Mouse (Mus musculus): ENCODE results near the gene Ada.

The Ada gene

DNA sequence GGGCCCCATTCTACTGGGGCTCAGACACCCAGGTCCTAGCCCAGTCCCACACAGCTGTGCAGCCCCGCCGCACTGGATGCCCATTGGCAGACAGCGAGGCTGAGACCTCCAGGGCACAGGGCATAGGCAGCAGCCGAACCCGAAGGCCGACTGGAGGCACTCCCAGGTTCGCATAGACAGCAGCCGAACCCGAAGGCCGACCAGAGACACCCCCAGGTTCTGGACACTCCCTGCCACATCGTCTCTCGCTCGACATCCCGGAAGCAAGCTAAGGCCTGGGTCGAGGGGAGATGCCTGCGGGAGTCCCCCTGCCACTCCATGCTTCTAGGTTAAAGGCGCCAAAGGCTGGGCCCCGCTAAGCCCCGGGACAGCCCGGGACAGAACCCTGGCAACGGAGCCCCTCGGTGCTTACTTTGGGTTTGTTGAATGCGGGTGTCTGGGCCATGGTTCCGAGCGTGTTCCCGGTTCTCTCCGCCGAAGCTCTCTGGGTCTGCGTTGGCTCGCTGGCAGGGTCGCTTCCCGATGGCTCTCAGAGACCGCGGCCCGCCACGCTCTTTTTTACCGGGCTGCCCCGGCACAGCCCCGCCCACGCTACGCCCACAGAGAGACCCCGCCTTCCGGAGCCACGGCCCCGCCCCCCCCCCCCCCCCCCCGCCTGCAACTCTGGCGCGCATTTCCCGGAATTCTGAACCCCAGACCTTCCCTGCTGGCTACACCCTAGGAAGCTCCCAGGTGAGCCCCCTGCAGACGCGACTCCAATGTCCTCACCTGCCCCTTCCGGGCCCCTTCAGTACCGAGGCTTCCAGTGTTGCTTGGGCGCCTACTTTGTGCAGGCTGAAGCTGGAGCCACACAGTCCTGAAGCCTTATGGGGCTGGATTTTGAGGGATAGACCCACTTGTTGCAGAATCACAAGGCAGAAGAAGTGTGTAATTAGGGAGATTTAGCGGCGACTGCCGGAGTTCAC, at the start of gene Ada:
Ada (minus strand) TSS at position 593 of the 965 bp plus-strand sequence.
- no peak for DNase-seq (ENCODE audit: extremely low read depth, low read depth, low spot score)

DNA sequence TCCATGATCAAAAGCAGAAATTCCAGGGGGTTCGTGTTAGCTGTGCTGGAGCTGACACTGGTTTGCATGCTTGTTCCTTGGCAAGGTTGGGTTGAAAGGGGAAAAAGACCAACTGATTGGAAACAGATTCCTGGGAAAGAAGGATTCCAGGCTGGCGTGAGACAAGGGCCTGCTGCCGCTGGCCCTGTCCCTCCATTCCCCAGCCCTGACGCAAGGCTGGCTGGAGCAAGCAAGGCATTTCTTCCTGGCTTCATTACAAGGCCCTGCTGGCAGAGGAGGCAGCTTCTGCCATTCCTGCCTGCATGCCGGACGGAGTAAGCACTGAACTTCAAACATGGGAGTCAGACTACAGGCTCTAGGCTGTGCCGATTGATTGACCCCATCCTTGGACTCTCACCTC, 48.4 kb upstream of the Ada start:
- DNase-seq (ENCODE audit: extremely low read depth, low read depth, low spot score) = no peak

DNA sequence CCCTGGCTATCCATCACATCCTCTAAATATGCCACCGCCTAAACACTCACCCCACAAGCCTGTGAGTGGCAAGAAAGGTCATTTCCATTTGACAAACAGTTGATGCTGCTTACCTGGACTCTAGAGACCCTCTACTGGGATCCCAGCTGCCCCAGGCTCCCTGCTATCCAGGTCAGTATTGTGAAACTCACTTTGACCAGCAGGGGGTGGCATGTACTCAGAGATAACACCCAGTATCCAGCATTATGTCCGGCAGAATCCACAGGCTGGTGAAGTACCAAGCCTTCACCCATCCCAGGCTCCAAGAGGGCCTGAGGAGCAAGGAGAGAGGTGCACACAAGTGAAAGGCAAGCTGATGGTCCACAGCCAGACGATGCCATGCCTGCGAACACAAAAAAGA, 38.4 kb upstream of the Ada start:
- DNase-seq (ENCODE audit: extremely low read depth, low read depth, low spot score) = no peak

DNA sequence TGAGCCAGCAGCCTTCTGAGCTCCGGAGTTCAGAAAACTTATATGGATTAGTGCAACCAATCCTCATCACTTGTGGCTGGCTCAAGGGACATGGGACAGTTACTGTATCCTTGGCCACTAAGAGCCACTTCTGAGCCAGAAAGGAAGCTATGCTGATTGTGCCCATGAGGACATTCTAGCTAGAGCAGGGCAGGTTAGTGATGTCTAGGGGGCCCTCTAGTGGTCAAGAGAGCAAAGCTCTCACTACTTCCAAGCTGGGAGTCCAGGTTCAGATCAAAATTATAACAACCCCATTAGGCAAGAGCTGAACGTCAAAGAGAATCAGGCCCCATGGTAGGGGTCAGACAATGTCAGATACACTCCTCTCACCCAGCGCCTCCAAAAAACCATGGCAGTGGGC, 37.7 kb upstream of the Ada start:
- DNase-seq (ENCODE audit: extremely low read depth, low read depth, low spot score) = no peak

DNA sequence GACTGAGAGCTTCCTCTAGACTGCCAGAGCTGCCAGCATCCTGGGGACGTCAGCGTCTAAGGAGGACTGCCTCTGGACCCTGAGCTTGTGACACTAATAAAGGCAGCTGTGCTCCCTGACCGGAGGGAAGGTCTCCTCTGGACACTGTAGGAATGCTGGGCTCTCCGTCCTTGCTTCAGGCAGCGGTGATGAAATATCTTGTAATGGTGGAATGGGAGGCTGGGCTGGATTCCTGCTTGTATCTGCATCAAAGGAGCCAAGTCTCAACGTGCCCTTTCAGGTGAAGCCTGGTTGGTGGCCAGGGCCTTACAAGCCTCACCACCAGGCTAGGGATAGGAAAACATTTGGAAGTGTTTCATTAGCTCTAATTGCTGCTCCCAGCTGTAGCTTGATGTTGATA, 37.0 kb upstream of the Ada start:
- no peak for DNase-seq (ENCODE audit: extremely low read depth, low read depth, low spot score)

DNA sequence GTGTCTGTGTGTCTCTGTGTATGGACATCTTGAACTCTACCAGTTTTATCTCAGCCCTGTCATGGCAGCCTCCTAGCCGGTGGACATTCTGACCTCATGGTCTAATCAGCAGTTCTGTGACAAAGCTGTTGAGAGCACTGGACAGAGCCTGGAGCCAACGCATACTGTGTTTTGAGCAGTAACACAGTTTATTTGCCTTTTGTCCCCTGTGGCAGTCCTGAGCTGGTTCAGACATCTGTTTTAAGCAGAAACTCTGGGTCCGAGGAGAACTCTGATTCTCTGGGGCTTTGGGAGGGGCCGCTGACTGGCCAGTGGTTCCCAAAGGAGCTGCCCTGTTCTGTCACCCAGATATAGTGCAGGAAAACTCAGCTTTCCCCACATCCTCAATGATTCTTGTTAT, 33.9 kb upstream of the Ada start:
- DNase-seq (ENCODE audit: extremely low read depth, low read depth, low spot score) = no peak

DNA sequence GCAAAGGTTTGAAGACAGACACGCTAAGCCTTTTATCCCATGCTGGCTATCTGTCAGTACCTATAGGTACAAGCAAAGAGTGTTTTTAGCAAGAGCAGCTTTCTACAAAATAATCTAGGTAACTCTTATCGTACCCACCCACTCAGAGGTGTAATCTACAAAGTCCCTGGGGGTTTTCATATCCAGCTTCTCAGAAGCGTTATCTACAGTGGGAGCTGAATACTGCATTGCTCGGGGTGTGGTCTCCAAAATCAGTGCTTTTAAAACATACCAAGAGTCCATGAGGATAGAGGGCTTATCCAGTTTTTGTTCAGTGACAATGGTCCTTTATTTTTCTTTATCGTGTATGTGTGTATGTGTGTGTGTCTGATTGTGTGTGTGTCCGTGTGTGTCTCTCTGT, 33.3 kb upstream of the Ada start:
- DNase-seq (ENCODE audit: extremely low read depth, low read depth, low spot score) = no peak

DNA sequence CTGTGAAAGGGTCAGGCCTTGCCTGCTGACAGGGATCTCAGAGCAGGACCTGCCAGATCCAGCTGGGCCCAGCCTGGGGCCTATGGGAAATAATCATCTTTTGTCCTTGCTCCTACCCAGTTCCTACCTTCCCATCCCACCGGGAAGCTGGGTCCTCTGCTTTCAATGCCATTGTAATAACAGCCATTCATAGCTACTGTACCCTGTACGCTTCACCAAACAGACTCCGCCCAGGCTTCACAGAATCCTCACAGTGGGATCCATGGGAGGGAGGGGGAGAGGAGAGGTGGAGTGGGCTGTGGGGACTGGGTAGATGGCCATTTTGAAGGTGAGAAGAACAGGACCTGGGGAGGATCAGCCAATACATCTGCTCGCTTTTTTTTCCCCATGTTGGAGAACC, 28.9 kb upstream of the Ada start:
- no peak for DNase-seq (ENCODE audit: extremely low read depth, low read depth, low spot score)

DNA sequence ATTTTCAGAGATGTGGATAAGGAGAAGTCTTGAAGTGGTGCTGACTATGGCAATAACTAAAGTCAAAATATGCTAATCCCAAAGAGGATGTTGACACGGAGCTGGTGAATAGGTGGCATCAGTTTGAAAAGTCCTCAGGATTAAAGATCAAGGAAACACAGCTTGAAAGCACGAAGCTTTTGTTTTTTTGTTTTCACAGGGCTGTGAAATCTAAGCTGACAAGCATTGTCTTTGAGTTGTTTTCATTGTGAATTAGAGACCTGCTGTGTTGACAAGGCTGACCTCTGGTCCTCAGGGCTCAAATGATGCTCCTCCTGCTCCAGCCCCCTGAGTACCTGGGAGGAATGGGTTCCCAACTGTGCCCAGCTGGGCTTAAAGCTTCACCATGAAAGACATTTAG, 27.0 kb upstream of the Ada start:
- DNase-seq (ENCODE audit: extremely low read depth, low read depth, low spot score) = no peak

DNA sequence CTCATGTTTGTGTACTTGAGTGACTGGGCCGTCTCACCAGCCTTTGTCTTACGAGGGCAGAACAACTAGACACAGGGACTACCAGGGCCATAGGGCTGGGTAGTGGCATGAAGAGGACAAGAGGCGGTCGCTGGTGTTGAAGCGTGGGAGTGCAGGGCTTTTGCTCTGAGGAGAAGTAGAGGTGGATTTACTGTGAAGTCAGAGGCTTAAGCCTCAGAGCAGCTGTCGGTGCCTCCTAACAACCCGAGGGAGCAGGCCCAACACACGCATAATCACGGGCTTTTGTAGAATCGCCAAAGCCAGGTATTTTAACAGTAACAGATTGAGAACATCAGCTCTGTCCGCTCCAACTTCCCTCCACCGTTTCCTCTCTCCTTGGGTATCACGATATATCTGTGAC, 26.6 kb upstream of the Ada start:
- DNase-seq (ENCODE audit: extremely low read depth, low read depth, low spot score) = no peak

DNA sequence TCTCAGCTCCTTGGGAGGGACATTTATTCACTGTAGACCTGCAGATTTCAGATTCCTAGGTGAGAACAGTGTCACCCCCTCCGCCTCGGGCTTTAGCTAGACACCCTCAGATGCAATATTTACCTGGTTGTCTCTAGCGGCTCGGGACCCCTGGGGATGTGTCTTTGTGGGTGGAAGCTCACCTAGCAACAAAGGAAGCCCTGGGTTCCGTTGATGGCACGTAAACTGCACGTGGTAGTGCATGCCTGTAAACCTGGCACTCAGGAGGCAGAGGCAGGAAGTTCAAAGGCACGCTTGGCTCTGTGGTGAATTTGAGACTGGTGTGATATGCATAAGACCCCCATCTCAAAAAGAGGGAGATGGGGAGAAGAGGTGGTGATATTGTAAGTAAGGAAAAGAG, 20.7 kb upstream of the Ada start:
- no peak for DNase-seq (ENCODE audit: extremely low read depth, low read depth, low spot score)

DNA sequence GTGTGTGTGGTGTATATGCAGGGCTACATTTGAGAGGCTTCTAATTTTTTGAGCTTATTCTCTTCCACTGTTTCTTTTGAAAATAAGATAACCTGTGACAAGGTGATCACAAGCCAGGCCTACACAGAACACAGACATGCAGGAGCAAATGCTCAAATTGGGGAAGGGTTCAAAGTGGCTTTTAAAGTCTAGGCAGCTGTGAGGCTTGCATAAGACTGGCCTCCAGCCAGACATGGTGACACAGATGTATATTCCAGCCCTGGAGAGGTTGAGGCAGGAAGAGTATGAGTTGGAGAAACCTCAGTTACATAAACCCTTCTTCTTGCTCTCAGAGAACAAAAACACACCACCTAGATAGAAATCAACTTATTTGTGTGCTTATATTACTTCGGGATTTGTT, 16.9 kb upstream of the Ada start:
- DNase-seq (ENCODE audit: extremely low read depth, low read depth, low spot score) = no peak

DNA sequence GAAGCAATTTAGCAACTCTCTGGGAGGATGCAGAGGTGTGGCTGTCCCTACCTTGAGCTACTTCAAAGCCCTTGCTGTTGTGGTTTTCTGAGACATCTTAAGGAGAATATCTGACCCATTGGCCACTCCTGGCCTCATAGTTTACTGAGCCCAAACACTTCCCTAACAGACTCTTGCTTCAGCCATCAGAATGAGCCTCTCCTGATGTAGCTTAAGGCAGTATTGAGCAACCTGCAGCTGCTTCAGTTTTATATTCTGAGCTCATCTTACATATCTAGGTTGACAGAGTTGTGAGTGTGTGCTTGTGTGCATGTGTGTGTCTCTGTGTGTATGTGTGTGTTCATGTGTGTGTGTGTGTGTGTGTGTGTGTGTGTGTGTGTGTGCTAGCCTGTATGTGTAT, 16.2 kb upstream of the Ada start:
- no peak for DNase-seq (ENCODE audit: extremely low read depth, low read depth, low spot score)

DNA sequence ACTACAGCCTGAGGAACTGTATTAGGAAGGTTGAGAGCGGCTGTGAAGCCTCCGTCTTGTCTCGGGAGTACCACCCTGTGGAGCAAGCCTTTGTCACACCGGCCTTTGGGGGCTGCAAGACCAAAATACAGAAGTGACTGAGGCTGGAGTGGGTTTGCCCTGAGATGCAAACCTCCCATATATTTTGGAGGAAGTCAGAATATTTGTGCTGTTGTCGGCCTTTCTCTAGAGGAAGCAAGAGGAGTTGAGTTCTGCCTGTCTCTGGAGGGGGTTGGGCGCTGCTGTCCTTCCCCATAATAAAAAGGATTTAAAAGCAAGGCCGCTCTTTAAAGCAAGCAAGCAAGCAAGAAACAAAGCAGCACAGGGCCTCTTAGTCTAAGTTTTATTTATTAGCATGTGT, 11.4 kb upstream of the Ada start:
- DNase-seq (ENCODE audit: extremely low read depth, low read depth, low spot score) = no peak

DNA sequence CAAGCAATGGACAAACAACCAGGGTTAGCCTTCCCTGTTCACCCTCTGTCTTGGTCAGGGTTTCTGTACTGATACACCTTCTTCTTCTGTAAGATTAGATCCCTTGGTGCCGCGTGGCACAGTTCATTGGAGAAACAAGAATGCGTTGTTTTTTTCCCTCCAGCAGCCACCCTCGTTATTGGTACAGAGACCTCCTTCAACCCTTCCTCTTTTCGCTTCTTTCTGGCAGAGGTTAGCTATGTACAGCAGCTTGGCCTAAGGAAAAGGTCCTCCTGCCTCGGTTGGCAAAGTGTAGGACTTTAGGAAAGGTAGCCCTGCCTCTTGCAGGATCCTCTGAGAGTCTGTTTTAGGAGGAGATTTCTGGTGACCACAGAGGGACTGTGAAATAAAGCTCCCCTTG, 10.6 kb upstream of the Ada start:
- no peak for DNase-seq (ENCODE audit: extremely low read depth, low read depth, low spot score)

DNA sequence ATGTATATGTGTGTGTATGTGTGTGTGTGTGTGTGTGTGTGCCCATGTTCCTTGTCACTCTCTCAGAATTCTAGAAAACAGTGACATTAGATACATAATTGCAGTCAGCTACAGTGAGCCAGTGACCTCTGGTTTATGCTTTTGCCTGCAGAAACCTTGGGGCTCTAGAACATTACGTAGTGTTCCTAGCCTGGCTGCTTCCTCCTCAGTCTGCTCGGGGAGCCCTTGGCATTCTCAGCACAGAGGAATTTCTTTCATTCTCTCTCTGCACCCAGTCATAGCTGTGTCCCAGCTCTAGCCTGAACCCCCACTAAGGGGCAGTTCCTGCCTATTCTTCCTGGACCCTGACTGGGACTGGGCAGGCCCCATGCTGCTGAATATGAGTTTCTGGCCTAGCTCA, 8.1 kb upstream of the Ada start:
- DNase-seq (ENCODE audit: extremely low read depth, low read depth, low spot score) = no peak

DNA sequence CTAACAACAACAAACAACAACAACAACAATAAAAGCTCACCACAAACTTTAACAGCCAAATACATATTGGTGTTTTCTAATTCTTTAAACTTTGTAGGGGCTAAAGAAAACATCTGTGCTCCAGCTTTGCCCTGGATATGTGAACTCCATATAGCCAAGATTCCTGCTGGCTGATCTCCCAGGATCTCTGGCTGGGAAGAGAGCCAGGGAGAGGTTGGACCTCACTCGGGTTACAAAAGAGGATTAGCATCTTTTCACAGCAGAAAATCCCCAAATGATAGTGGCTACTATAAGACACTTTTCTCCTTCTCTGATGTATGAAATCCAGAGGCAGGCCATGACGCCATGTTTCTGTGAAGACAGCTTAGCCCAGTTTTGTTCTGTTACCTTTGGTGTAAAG, 6.7 kb upstream of the Ada start:
- DNase-seq (ENCODE audit: extremely low read depth, low read depth, low spot score) = peak; percentile 8

DNA sequence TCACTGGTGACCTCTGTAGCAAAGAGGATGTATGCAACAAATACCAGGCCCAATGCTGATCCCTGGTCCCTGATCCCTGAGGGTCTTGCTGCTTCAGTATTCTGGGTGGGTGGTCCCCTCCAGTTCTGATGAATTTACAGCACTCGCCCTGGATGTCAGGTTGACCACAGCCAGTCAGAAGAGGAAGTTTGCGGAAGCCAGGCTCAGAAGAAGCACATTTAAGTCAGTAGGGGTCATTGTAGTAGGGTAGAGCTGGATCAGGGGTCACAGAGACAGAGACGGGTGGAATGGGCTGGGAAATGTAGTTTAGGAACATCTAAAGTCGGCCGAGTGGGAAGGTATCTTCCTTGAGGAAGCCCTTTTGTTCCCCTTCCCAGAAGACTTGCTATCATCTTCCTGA, 4.2 kb upstream of the Ada start:
- DNase-seq (ENCODE audit: extremely low read depth, low read depth, low spot score) = no peak

DNA sequence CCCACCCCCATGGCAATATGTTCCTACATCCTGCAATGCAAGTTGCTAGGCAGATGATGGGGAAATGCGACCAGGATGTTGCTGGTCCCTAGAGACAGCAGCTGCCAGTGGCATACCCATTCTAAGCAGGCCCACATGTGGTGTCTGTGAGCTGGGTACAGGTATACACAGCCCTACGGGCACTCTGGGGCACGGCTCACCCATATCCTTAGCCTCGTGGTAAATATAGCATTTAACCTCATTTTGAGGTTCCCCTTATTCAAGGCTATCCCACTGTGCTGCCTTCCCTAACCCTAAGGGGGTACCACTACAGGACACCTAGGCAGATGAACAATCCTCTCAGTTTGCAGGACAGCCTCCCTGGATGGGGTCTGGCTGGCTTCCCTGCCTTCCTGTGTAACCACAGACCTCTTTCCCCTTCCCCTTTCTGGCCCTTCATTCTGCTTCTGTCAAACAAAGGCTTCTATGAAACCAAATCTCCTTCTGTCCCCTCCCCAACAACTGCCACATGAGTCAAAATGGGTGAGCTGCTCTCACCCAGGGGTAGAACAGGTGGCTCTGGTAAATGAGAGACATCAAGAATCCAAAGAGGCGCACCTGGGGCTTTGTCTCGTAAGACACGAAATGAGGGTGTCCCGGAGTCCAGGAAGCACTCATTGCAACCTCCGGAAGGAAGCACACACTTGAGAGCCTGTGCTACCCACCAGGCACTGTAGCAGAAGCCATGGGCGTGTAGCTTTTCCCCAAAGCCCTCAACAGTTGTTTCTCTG, 5.1 kb downstream of the Ada start:
- DNase-seq (ENCODE audit: extremely low read depth, low read depth, low spot score) = no peak

DNA sequence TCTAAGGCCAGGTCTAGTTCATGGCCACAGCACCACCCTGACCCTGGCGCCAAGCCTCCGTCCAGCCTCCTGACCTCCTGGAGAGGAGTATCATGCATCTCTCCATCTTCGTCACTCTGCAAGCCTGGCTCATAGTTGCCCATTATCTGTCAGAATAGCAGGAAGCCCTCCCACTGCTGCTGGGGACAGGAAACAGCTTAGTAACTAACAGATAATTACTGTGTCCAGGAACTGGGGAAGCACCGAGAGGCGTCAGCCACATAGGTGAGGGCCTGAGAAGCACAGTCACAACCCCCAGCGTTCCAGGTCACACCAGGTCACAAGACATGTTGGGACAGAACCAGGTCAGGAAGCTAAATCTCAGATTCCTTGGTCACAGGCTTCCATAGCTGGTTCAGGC, 6.7 kb downstream of the Ada start:
- no peak for DNase-seq (ENCODE audit: extremely low read depth, low read depth, low spot score)

DNA sequence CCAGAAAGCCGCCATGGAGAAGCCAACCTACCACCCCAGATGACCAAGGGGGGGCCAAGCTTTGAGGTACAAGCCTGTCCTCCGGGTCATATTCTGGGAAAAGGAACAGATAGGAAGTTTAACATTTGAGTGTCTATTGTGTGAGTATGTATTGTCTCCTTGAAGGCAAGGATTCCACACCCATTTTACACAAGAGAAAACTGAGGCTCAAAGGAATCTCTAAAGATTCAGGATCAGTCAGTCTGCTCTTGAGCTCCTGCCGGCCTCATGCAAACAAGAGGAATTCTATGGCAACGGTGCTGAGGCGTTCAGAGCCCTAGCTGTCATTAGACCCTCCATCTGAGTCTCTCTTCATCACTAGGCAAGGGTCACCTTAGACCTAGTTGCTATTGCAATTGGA, 7.4 kb downstream of the Ada start:
- no peak for DNase-seq (ENCODE audit: extremely low read depth, low read depth, low spot score)

DNA sequence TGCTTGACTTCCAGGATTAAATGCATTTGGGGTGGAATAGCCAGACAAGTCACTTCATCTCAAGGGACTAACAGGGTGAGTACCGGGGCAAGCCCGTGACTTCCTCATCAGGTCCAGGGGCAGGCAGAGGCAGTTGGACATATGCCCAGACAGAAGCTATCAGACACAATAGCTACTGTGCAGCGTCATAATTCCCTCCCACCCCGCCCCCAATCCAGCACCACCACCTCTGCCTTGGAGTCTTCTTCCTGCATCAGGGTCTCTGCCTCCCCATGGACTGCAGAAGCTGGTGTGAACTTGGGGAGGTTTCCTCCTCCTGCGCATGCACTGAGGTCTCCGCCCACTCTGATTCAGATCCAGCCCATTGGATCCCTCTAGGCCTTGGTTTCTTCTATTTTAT, 14.1 kb downstream of the Ada start:
- no peak for DNase-seq (ENCODE audit: extremely low read depth, low read depth, low spot score)

Measured in fat pad, adult 2 months (tissue).